Mouse (Mus musculus) lung, postnatal 0 days (tissue): ENCODE measurements at regions not wholly inside any gene's neighbourhood (a gene's known extent, or its start where the extent isn't known, plus 50 kb on each side); places are given as distances from the start of the nearest gene placed in this dataset.
A peak's percentile ranks its signal among the peaks of the same experiment; 100 is the strongest.
"Not testable (repeated sequence)": the region's sequence is repeated elsewhere in the genome, so short reads cannot be mapped to it uniquely, and the experiment has no call there.

Source experiments
- ATAC-seq: fragments of 200-750 bp; cut with Nextera tagmentation; 2 replicates; pipeline ENCODE4 v1.8.0; 2017; ENCODE audit warnings: moderate library complexity
- DNase-seq: peaks from one replicate; pipeline ENCODE4 v3.0.0-alpha.2; 2016; ENCODE audit warnings: low spot score
- H3K27ac ChIP-seq: fragments of 300-500 bp; sonication (generic); 2 replicates; pipeline ENCODE4 v1.5.1; 2014; ENCODE audit warnings: antibody characterized with exemption, mild to moderate bottlenecking, low read length, mixed read lengths
- H3K27me3 ChIP-seq: fragments of 300-500 bp; sonication (generic); replicated peaks from 2 replicates; pipeline ENCODE4 v1.6.1; 2014; ENCODE audit warnings: low read length, mixed read lengths; ENCODE audit not compliant: insufficient read depth
- H3K36me3 ChIP-seq: fragments of 300-500 bp; sonication (generic); 2 replicates; pipeline ENCODE4 v1.6.1; 2014; ENCODE audit warnings: low read length, mixed read lengths; ENCODE audit not compliant: insufficient read depth
- H3K4me1 ChIP-seq: fragments of 300-500 bp; sonication (generic); 2 replicates; pipeline ENCODE4 v1.6.1; 2014; ENCODE audit warnings: antibody characterized with exemption, low read depth, low read length, mixed read lengths; ENCODE audit not compliant: insufficient read depth
- H3K4me2 ChIP-seq: fragments of 300-500 bp; sonication (generic); replicated peaks from 2 replicates; pipeline ENCODE4 v1.6.1; 2014; ENCODE audit warnings: low read depth, mild to moderate bottlenecking, low read length, moderate library complexity, mixed read lengths
- H3K4me3 ChIP-seq: fragments of 300-500 bp; sonication (generic); 2 replicates; pipeline ENCODE4 v1.5.1; 2014; ENCODE audit warnings: low read depth, low read length
- H3K9ac ChIP-seq: fragments of 300-500 bp; sonication (generic); replicated peaks from 2 replicates; pipeline ENCODE4 v1.6.1; 2014; ENCODE audit warnings: low read depth, mild to moderate bottlenecking
- H3K9me3 ChIP-seq: fragments of 300-500 bp; sonication (generic); 2 replicates; pipeline ENCODE4 v1.6.1; 2016; ENCODE audit warnings: low read length, mixed read lengths
- CTCF ChIP-seq: IDR thresholded peaks from 2 replicates; pipeline ENCODE4 v1.5.1; 2016; ENCODE audit warnings: antibody characterized with exemption, mild to moderate bottlenecking
- EP300 ChIP-seq: IDR thresholded peaks from 2 replicates; pipeline ENCODE4 v1.6.1; 2016; ENCODE audit warnings: antibody characterized with exemption, mild to moderate bottlenecking, control low read depth
- WGBS: fragments of 180-500 bp; shearing (Covaris S2); extraction: QIAGEN DNeasy Blood & Tissue Kit; methylation state at CpG from one replicate; pipeline ENCODE4 v1.1.7; 2014; 5-methylcytosine and 5-hydroxymethylcytosine counted together

GRCm38 (mm10) chr3:54577851-54578250 lies 114.8 kb upstream of the Supt20 start:
- 81% methylated on average over 5 of the region's 5 CpGs for WGBS

GRCm38 (mm10) chr3:54579425-54579824 lies 113.2 kb upstream of the Supt20 start:
- Histone ChIP-seq H3K27ac (no peak overlapping the region), H3K27me3 (no peaks in the 10 kb centered on the region), H3K9ac (no peak overlapping the region), H3K9me3 (no peaks in the 10 kb centered on the region), H3K4me2 (no peak overlapping the region), H3K36me3 (no peaks in the 10 kb centered on the region), H3K4me1 (no peaks in the 10 kb centered on the region), H3K4me3 (no peak overlapping the region)
- TF ChIP-seq CTCF (no peak), EP300 (no peak)
- WGBS: 87% methylated on average over 2 of the region's 2 CpGs
- DNase-seq (no peak), ATAC-seq (no peak)

More at GRCm38 (mm10) chr3:54577851-54578250, 114.8 kb upstream of the Supt20 start:
- ATAC-seq (no peak), DNase-seq (no peak)
- TF ChIP-seq EP300 (no peak), CTCF (no peak)
- no peak overlapping the region for H3K27ac ChIP-seq
- H3K4me2 ChIP-seq: no peak overlapping the region
- H3K9me3 ChIP-seq: no peaks in the 10 kb centered on the region
- H3K4me1 ChIP-seq: no peaks in the 10 kb centered on the region
- H3K4me3 ChIP-seq: no peak overlapping the region
- H3K36me3 ChIP-seq: no peaks in the 10 kb centered on the region
- H3K9ac ChIP-seq: no peak overlapping the region
- H3K27me3 ChIP-seq: no peaks in the 10 kb centered on the region

GRCm38 (mm10) chr3:54580339-54580738 lies 112.3 kb upstream of the Supt20 start:
- Histone ChIP-seq H3K4me2 (no peak overlapping the region), H3K27me3 (no peaks in the 10 kb centered on the region), H3K4me3 (no peak overlapping the region), H3K27ac (no peak overlapping the region), H3K9me3 (no peaks in the 10 kb centered on the region), H3K4me1 (no peaks in the 10 kb centered on the region), H3K9ac (no peak overlapping the region), H3K36me3 (no peaks in the 10 kb centered on the region)
- DNase-seq (no peak), ATAC-seq (no peak)
- no peak; the same call in 1 of the 2 replicates for TF ChIP-seq CTCF
- no peak for TF ChIP-seq EP300
- 89% methylated on average over 6 of the region's 6 CpGs for WGBS

- ATAC-seq, H3K9ac ChIP-seq, H3K27ac ChIP-seq, H3K27me3 ChIP-seq, DNase-seq, H3K36me3 ChIP-seq, H3K4me3 ChIP-seq, H3K4me2 ChIP-seq, H3K9me3 ChIP-seq, H3K4me1 ChIP-seq: not testable (repeated sequence)
- 79% methylated on average over 9 of the region's 10 CpGs for WGBS
These were observed 106.8 kb upstream of the Supt20 start for GRCm38 (mm10) chr3:54585781-54586180.

GRCm38 (mm10) chr3:54587127-54587995 lies 105.2 kb upstream of the Supt20 start:
- peak overlapping the region; percentile 34 for H3K4me2 ChIP-seq
- no peak overlapping the region for H3K9ac ChIP-seq
- no peak overlapping the region for H3K27ac ChIP-seq
- H3K9me3 ChIP-seq: no peaks in the 10 kb centered on the region
- no peak for DNase-seq
- ATAC-seq: no peak
- H3K4me3 ChIP-seq: no peak overlapping the region
- no peaks in the 10 kb centered on the region for H3K36me3 ChIP-seq
- WGBS: 68% methylated on average over 21 of the region's 21 CpGs
- no peaks in the 10 kb centered on the region for H3K27me3 ChIP-seq
- TF ChIP-seq CTCF (no peak), EP300 (no peak)
- no peaks in the 10 kb centered on the region for H3K4me1 ChIP-seq

- Histone ChIP-seq H3K4me2 (no peak overlapping the region), H3K27me3 (no peaks in the 10 kb centered on the region), H3K4me1 (no peaks in the 10 kb centered on the region), H3K36me3 (no peaks in the 10 kb centered on the region), H3K9me3 (no peaks in the 10 kb centered on the region), H3K27ac (no peak overlapping the region), H3K9ac (no peak overlapping the region), H3K4me3 (no peak overlapping the region)
- TF ChIP-seq CTCF: no peak
- TF ChIP-seq EP300: no peak
- no peak for DNase-seq
- no peak for ATAC-seq
- WGBS: 71% methylated on average over 5 of the region's 5 CpGs
These were observed 104.4 kb upstream of the Supt20 start for GRCm38 (mm10) chr3:54588198-54588597.
